9 mouse cellular contexts compared by ENCODE assay signal in the genomic region with DNA sequence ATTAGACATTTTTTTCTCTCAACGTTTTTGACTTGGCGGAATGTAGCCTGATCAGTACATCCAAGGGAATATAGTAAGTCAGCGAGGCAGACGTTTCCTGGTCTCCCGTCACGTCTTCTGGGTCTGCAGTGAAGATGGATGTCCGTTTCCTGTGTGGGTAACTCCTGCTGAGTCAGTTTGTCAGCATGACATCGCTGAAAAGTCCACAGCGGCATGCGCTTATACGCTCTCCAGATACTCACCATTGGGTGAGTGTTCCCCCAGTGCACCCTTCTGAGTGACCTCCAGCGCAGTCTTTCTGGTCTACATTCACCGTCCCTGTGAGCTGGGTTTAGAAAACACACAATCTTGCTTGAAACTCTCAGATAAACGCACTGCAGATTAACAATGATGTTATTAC. TPM values are rescaled to one million over a fixed set of nuclear protein-coding genes. Genes with fewer than 3 reads are reported as not detected.
DNase-seq lines count a peak whose midpoint lies in the region; ATAC-seq and TF ChIP-seq lines count a peak whose summit lies in the region.
"Had no signal": no experiment of that assay in that cellular context is flagged by ENCODE, and none has a peak within 500 bp of the region (broad histone marks: within the 10 kb centered on the region; RNA-seq: fewer than 3 reads in every experiment).

No protein-coding gene starts in this region.

- H3K4me1 ChIP-seq in embryonic fibroblast, embryonic 13.5 days (ENCODE audit: control insufficient read depth, insufficient read depth, low read length): peaks cover 2% of the 10 kb centered on the region
- H3K4me1 ChIP-seq in kidney, embryonic 16.5 days (ENCODE audit: insufficient read depth, low read length): peaks cover 13% of the 10 kb centered on the region
- peaks cover 40% of the 10 kb centered on the region for H3K4me1 ChIP-seq in megakaryocyte, embryonic 14.5 days
- H3K4me1 ChIP-seq in midbrain, embryonic 14.5 days (ENCODE audit: control insufficient read depth, insufficient read depth, low read length): 0 out of 2 replicates have a peak, but pooled peaks cover 5% of the 10 kb centered on the region

- DNase-seq in adrenal gland, postnatal 14 days: peak; percentile 10
- no peak for DNase-seq in adrenal gland, postnatal 25 days
- no peak for DNase-seq in midbrain, embryonic 14.5 days
- DNase-seq: cerebellum, postnatal 25 days had no signal

- no peak for TF ChIP-seq CTCF in embryonic fibroblast, embryonic 13.5 days (IDR thresholded peaks at IDR 0.05; ENCODE audit: borderline replicate concordance, insufficient read depth, low read length)

- 0 out of 2 replicates have a peak overlapping the region, but pooled peaks have one; percentile 0 for H3K4me2 ChIP-seq in kidney, embryonic 16.5 days (replicated peaks; ENCODE audit: low read depth, low read length)
- no peak overlapping the region for H3K4me2 ChIP-seq in midbrain, embryonic 14.5 days (ENCODE audit: low read length)

- ATAC-seq in kidney, embryonic 16.5 days (ENCODE audit: low FRiP score, low TSS enrichment): peak; percentile 47; the same call in 1 of the 2 replicates
- ATAC-seq in midbrain, embryonic 14.5 days (ENCODE audit: low FRiP score, low TSS enrichment): no peak
- no peak for ATAC-seq in CD4-positive, CD25-positive, alpha-beta regulatory T cell, adult 4 months
- no peak for ATAC-seq in erythroblast, adult 5-6 weeks (replicated peaks; ENCODE audit: low FRiP score, poor library complexity, severe bottlenecking)

- no peaks in the 10 kb centered on the region for H3K9me3 ChIP-seq in kidney, embryonic 16.5 days (ENCODE audit: low read length)
- no peaks in the 10 kb centered on the region for H3K9me3 ChIP-seq in megakaryocyte, embryonic 14.5 days
- H3K9me3 ChIP-seq in midbrain, embryonic 14.5 days (ENCODE audit: control insufficient read depth, low read length): no peaks in the 10 kb centered on the region

- TF ChIP-seq POLR2A in embryonic fibroblast, embryonic 13.5 days (IDR thresholded peaks at IDR 0.05; ENCODE audit: low read depth, low read length): no peak

- H3K4me3 ChIP-seq in embryonic fibroblast, embryonic 13.5 days (ENCODE audit: insufficient read depth, low read length): no peak overlapping the region
- H3K4me3 ChIP-seq in kidney, embryonic 16.5 days (ENCODE audit: low read length): no peak overlapping the region
- H3K4me3 ChIP-seq in megakaryocyte, embryonic 14.5 days (replicated peaks): peak overlapping the region; percentile 75
- H3K4me3 ChIP-seq in midbrain, embryonic 14.5 days (replicated peaks; ENCODE audit: low read depth, low read length): no peak overlapping the region

- no peaks in the 10 kb centered on the region for H3K27me3 ChIP-seq in kidney, embryonic 16.5 days (ENCODE audit: insufficient read depth, low read length)
- no peaks in the 10 kb centered on the region for H3K27me3 ChIP-seq in megakaryocyte, embryonic 14.5 days (replicated peaks)
- H3K27me3 ChIP-seq in midbrain, embryonic 14.5 days (ENCODE audit: control insufficient read depth, insufficient read depth, low read length): no peaks in the 10 kb centered on the region

- H3K9ac ChIP-seq in kidney, embryonic 16.5 days (replicated peaks; ENCODE audit: low read length): no peak overlapping the region
- no peak overlapping the region for H3K9ac ChIP-seq in midbrain, embryonic 14.5 days (replicated peaks; ENCODE audit: low read length)

- peak overlapping the region; percentile 98 for H3K27ac ChIP-seq in embryonic fibroblast, embryonic 13.5 days (ENCODE audit: insufficient read depth, low read length)
- H3K27ac ChIP-seq in kidney, embryonic 16.5 days (ENCODE audit: low read length): peak overlapping the region; percentile 87
- no peak overlapping the region for H3K27ac ChIP-seq in midbrain, embryonic 14.5 days (replicated peaks; ENCODE audit: low read depth, low read length)

- H3K36me3 ChIP-seq in kidney, embryonic 16.5 days (ENCODE audit: insufficient read depth, low read length): no peaks in the 10 kb centered on the region
- no peaks in the 10 kb centered on the region for H3K36me3 ChIP-seq in megakaryocyte, embryonic 14.5 days (replicated peaks; ENCODE audit: low read length)
- no peaks in the 10 kb centered on the region for H3K36me3 ChIP-seq in midbrain, embryonic 14.5 days (ENCODE audit: control insufficient read depth, insufficient read depth, low read length)

- WGBS in kidney, embryonic 16.5 days: 50% methylated on average over 14 of the region's 14 CpGs
- 76% methylated on average over 14 of the region's 14 CpGs for WGBS in midbrain, embryonic 14.5 days

RNA-seq across cellular contexts. Expression of a gene that starts 58.5 kb away (rescaled TPM):
- 45.3 and 55.8 TPM in 2 replicates for total RNA-seq in adrenal gland, postnatal 14 days (2021)
- 30.6 and 37.6 TPM in 2 replicates for total RNA-seq in adrenal gland, postnatal 25 days (2021)
- 105 and 134 TPM in 2 replicates for polyA plus RNA-seq in embryonic fibroblast, embryonic 13.5 days (2011; ENCODE audit: insufficient read length, low read depth, missing spikeins)
- polyA plus RNA-seq in kidney, embryonic 16.5 days (2015; fragmentation: Nextera tagmentation; extraction: Ambion mirVana): 57.3 and 65.4 TPM in 2 replicates
- polyA plus RNA-seq in megakaryocyte, embryonic 14.5 days (2012; ENCODE audit: insufficient read depth, low replicate concordance): 51.6 and 132 TPM in 2 replicates
- 66.6 and 80.4 TPM in 2 replicates for polyA plus RNA-seq in midbrain, embryonic 14.5 days (2014; fragmentation: Nextera tagmentation; extraction: Ambion mirVana)
- polyA plus RNA-seq in CD4-positive, CD25-positive, alpha-beta regulatory T cell, adult 4 months (2017; shearing (Covaris generic)): 100 to 1,000 TPM; 158 to 263 TPM
- 20.8 and 21.9 TPM in 2 replicates for total RNA-seq in erythroblast, adult 5-6 weeks (2015; ENCODE audit: low replicate concordance)
- total RNA-seq in erythroblast, adult 5-6 weeks (2017; ENCODE audit: low replicate concordance): 19.7 and 37.8 TPM in 2 replicates
